Mouse (Mus musculus): ENCODE data around the gene Dyrk3.
A peak's percentile ranks its signal among the peaks of the same experiment; 100 is the strongest.

Dyrk3 gene

GRCm38 (mm10) chr1:131138191-131139016, at the start of gene Dyrk3:
Dyrk3 (minus strand) TSS chr1:131138340.
- peak; percentile 79 to 86 for DNase-seq (ENCODE audit: low read depth in 1 of 2, low spot score in 2 of 2)

GRCm38 (mm10) chr1:131187856-131188255, 49.7 kb upstream of the Dyrk3 start:
- no peak for DNase-seq (ENCODE audit: low read depth in 1 of 2, low spot score in 2 of 2)

- no peak for DNase-seq (ENCODE audit: low read depth in 1 of 2, low spot score in 2 of 2)
Measured at GRCm38 (mm10) chr1:131186995-131187394, 48.9 kb upstream of the Dyrk3 start.

DNA sequence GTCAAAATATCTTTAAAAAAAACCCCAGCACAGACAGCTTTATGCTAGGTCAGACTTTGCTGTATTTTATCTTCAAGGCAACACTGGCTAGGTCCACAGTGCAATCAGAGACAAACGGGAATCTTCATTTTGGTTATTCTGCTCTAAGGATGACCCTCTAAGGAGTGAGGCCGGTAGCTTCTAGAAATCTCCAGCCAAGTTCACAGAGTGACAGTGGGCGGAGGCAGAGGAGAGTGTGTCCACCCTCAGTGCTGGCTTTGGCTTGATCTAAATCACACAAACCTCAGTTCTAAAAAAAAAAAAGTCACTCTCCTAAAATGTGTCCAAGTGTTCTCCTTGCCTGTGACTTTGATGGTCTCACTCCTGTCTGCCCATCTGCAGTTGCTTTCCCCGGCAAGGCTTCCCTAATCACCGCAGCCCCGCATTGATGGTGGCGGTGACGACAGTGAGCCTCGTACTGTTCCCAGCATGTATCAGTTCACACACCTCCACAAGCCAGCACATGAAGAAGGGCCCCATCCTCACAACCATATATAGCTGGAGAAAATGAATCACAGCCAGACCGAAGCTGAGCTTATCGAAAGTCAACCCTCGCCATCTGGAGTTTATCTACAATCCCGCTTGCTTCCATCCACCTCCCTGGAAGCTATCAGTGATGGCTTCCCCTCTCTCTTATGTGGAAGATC, 47.8 kb upstream of the Dyrk3 start:
- no peak for DNase-seq (ENCODE audit: low read depth in 1 of 2, low spot score in 2 of 2)

GRCm38 (mm10) chr1:131184956-131185660, 47.0 kb upstream of the Dyrk3 start:
- no peak for DNase-seq (ENCODE audit: low read depth in 1 of 2, low spot score in 2 of 2)

- DNase-seq (ENCODE audit: low read depth in 1 of 2, low spot score in 2 of 2), result peak; percentile 37 to 43
Measured at GRCm38 (mm10) chr1:131184253-131184955, 46.3 kb upstream of the Dyrk3 start.

- DNase-seq (ENCODE audit: low read depth in 1 of 2, low spot score in 2 of 2), result no peak
Measured at GRCm38 (mm10) chr1:131183201-131183600, 45.1 kb upstream of the Dyrk3 start.

GRCm38 (mm10) chr1:131181642-131182527, 43.7 kb upstream of the Dyrk3 start:
- peak in 1 of 2 experiments; percentile 73 for DNase-seq (ENCODE audit: low read depth in 1 of 2, low spot score in 2 of 2)

- no peak for DNase-seq (ENCODE audit: low read depth in 1 of 2, low spot score in 2 of 2)
Measured at GRCm38 (mm10) chr1:131180386-131180785, 42.2 kb upstream of the Dyrk3 start.

- DNase-seq (ENCODE audit: low read depth in 1 of 2, low spot score in 2 of 2), result no peak
Measured at GRCm38 (mm10) chr1:131178083-131178482, 39.9 kb upstream of the Dyrk3 start.

- DNase-seq (ENCODE audit: low read depth in 1 of 2, low spot score in 2 of 2), result no peak
Measured at GRCm38 (mm10) chr1:131177249-131177648, 39.1 kb upstream of the Dyrk3 start.

GRCm38 (mm10) chr1:131175819-131176218, 37.7 kb upstream of the Dyrk3 start:
- DNase-seq (ENCODE audit: low read depth in 1 of 2, low spot score in 2 of 2), result no peak

- DNase-seq (ENCODE audit: low read depth in 1 of 2, low spot score in 2 of 2), result no peak
Measured at GRCm38 (mm10) chr1:131175189-131175588, 37.0 kb upstream of the Dyrk3 start.

- no peak for DNase-seq (ENCODE audit: low read depth in 1 of 2, low spot score in 2 of 2)
Measured at GRCm38 (mm10) chr1:131174299-131174861, 36.2 kb upstream of the Dyrk3 start.

GRCm38 (mm10) chr1:131173809-131174208, 35.7 kb upstream of the Dyrk3 start:
- DNase-seq (ENCODE audit: low read depth in 1 of 2, low spot score in 2 of 2), result no peak

DNA sequence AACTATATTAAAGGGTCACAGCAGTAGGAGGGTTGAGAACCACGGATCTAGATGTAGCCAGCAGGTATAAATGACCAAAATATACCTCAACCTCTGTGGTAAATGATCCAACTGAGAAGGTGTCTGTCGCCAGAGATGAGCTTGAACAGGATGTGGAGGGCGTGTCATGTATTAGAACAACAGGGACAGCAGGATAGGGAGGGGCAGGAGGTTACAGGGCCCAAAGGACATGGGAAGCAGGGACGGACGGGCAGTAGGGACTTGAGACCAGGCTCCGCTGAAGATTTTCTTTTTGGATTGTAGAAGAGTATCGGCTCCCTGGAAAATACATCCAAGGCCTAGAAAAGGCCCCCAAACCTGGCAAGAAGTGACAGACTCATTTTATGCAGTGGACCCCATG, 34.9 kb upstream of the Dyrk3 start:
- no peak for DNase-seq (ENCODE audit: low read depth in 1 of 2, low spot score in 2 of 2)

DNA sequence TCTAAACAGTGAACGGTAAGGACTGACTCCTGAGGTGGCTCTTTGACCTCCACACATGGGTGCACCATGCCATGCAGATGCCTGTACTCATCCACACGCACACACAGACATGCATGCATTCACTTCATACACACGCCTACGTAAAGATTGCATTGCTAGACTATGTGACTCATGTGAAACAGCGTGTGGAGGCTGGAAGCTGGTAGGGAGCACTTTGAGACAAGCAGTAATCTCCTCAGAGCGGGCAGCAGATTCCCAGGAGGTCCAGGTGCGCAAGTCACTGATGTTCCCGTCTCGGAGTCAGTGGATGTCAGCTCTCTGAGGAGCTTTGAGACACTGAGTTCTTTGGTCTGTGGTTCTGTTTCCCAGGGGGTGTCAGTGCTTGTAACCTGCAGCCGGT, 29.5 kb upstream of the Dyrk3 start:
- no peak for DNase-seq (ENCODE audit: low read depth in 1 of 2, low spot score in 2 of 2)

DNA sequence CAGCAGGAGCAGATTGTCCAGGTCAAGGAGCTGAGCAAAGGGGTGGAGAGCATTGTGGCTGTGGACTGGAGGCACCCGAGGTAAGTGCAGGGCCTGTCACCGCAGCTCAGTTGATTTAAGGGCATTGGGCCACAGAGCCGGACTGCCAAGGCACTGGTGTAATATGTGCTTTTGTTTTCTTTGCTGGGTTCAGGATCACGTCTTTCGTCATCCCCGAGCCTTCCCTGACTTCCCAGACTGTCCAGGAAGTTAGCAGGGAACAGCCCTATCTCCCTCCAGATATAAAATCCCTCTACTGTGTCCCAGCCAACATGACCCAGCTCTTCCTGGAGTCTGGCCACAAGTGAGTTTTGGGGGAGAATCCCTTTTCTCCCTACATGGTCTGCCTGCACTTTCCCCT, 26.3 kb upstream of the Dyrk3 start:
- no peak for DNase-seq (ENCODE audit: low read depth in 1 of 2, low spot score in 2 of 2)

DNA sequence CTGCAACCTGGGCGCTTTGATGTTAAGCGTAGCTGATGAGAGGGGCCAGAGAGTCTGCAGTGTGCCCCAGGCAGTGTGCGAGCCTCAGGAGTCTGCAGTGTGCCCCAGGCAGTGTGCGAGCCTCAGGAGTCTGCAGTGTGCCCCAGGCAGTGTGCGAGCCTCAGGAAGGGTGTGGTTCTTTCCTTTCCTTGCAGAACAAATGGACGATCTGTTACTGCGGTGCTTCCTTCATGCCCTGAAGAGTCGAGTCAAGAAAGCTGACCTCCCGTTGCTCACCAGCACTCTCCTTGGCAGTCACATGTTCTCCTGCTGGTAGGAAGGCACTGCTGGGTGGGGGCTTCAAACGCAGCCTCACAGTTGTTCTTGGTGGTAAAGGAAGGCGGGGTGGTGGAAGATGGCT, 23.0 kb upstream of the Dyrk3 start:
- DNase-seq (ENCODE audit: low read depth in 1 of 2, low spot score in 2 of 2), result no peak

Data from monocyte, adult 2 months (primary cell).